Mouse (Mus musculus) CH12.LX (cell line): ENCODE data around the gene Lin9. TPM values are rescaled to one million over a fixed set of nuclear protein-coding genes. Genes with fewer than 3 reads are reported as not detected.

Experiments
- DNase-seq: peaks from one replicate; pipeline ENCODE4 v3.0.0-alpha.2; 2013; ENCODE audit errors: extremely low read depth
- H3K27ac ChIP-seq: 2 replicates; pipeline ENCODE4 v1.5.1; 2012; ENCODE audit warnings: low read depth, mild to moderate bottlenecking, control low read depth, moderate library complexity; ENCODE audit not compliant: insufficient read depth
- H3K27me3 ChIP-seq: replicated peaks from 2 replicates; pipeline ENCODE3; 2012; ENCODE audit warnings: inconsistent platforms
- H3K36me3 ChIP-seq, 2 experiments: replicated peaks in 1 of 2; 2 replicates each; pipeline versions ENCODE3 to v1.6.1; 2012; ENCODE audit warnings: inconsistent platforms in 1 of 2, low read length in 1 of 2, mild to moderate bottlenecking in 1 of 2, mixed read lengths in 1 of 2, moderate library complexity in 1 of 2; ENCODE audit not compliant: control insufficient read depth in 1 of 2, insufficient read depth in 1 of 2
- H3K4me1 ChIP-seq, 2 experiments: 2 replicates each; pipeline ENCODE4 v1.6.1; 2012; ENCODE audit warnings: inconsistent platforms in 1 of 2, moderate library complexity in 1 of 2; ENCODE audit not compliant: insufficient read depth in 2 of 2, control insufficient read depth in 1 of 2
- H3K4me2 ChIP-seq: 2 replicates; pipeline ENCODE4 v1.6.1; 2012; ENCODE audit warnings: low read depth, mild to moderate bottlenecking, control low read depth; ENCODE audit not compliant: poor library complexity, insufficient read depth, severe bottlenecking
- H3K4me3 ChIP-seq, 3 experiments: fragments of 150-350 bp in 1 of 3; sonication (generic) in 1 of 3; replicated peaks in 1 of 3; 2 replicates each; pipeline versions ENCODE3 to v1.5.1; 2011 to 2012; ENCODE audit warnings: low read depth in 2 of 3, low read length in 2 of 3, mild to moderate bottlenecking in 2 of 3, moderate library complexity in 2 of 3, control low read depth in 1 of 3, improper control_type of control experiment in 1 of 3, inconsistent platforms in 1 of 3, mixed read lengths in 1 of 3; ENCODE audit not compliant: poor library complexity in 1 of 3
- H3K79me2 ChIP-seq: replicated peaks from 2 replicates; pipeline ENCODE4 v1.6.1; 2012; ENCODE audit warnings: mild to moderate bottlenecking, moderate library complexity; ENCODE audit not compliant: control insufficient read depth, poor library complexity, insufficient read depth, severe bottlenecking; ENCODE audit errors: extremely low read depth
- H3K9ac ChIP-seq: 2 replicates; pipeline ENCODE4 v1.6.1; 2012; ENCODE audit warnings: low read depth, mild to moderate bottlenecking, control low read depth, moderate library complexity; ENCODE audit not compliant: insufficient read depth
- H3K9me3 ChIP-seq: replicated peaks from 2 replicates; pipeline ENCODE3; 2012; ENCODE audit warnings: low read length, inconsistent platforms, mixed read lengths
- CHD1 ChIP-seq: IDR thresholded peaks from 2 replicates; pipeline ENCODE4 v1.6.1; 2012; ENCODE audit warnings: low read depth, low read length, improper control_type of control experiment, inconsistent platforms
- CTCF ChIP-seq, 2 experiments: IDR thresholded peaks in 1 of 2; conservative IDR thresholded peaks in 1 of 2; 2 replicates each; pipeline ENCODE4 v1.5.1; 2011 to 2012; ENCODE audit warnings: low read depth in 2 of 2, low read length in 2 of 2, improper control_type of control experiment in 1 of 2, inconsistent platforms in 1 of 2, mild to moderate bottlenecking in 1 of 2, moderate library complexity in 1 of 2
- ELF1 ChIP-seq: IDR thresholded peaks from 2 replicates; pipeline ENCODE4 v1.6.1; 2014; ENCODE audit warnings: low read depth, mild to moderate bottlenecking, inconsistent platforms, low read length, improper control_type of control experiment
- EP300 ChIP-seq: IDR thresholded peaks from 2 replicates; pipeline ENCODE4 v1.6.1; 2011; ENCODE audit warnings: low read length, improper control_type of control experiment
- ETS1 ChIP-seq: conservative IDR thresholded peaks from 2 replicates; pipeline ENCODE4 v1.6.1; 2012; ENCODE audit warnings: low read depth, mild to moderate bottlenecking, inconsistent platforms, low read length, improper control_type of control experiment, moderate library complexity
- HCFC1 ChIP-seq: IDR thresholded peaks from 2 replicates; pipeline ENCODE4 v1.6.1; 2012; ENCODE audit warnings: low read depth, mild to moderate bottlenecking, inconsistent platforms, low read length, improper control_type of control experiment
- IRF4 ChIP-seq: IDR thresholded peaks from 2 replicates; pipeline ENCODE4 v1.6.1; 2014; ENCODE audit warnings: low read depth, mild to moderate bottlenecking, inconsistent platforms, low read length, improper control_type of control experiment
- JUN ChIP-seq: IDR thresholded peaks from 2 replicates; pipeline ENCODE4 v1.6.1; 2011; ENCODE audit warnings: low read depth, mild to moderate bottlenecking, low read length, improper control_type of control experiment, moderate library complexity; ENCODE audit not compliant: insufficient read depth
- NRF1 ChIP-seq: IDR thresholded peaks from 2 replicates; pipeline ENCODE4 v1.6.1; 2014; ENCODE audit warnings: low read depth, mild to moderate bottlenecking, inconsistent platforms, low read length, improper control_type of control experiment, moderate library complexity
- PAX5 ChIP-seq: IDR thresholded peaks from 2 replicates; pipeline ENCODE4 v1.6.1; 2012; ENCODE audit warnings: low read length, inconsistent platforms, mixed read lengths
- TBP ChIP-seq: conservative IDR thresholded peaks from 2 replicates; pipeline ENCODE4 v1.6.1; 2011; ENCODE audit warnings: low read depth, low read length, improper control_type of control experiment
- TCF12 ChIP-seq: IDR thresholded peaks from 2 replicates; pipeline ENCODE4 v1.6.1; 2014; ENCODE audit warnings: low read depth, mild to moderate bottlenecking, inconsistent platforms, low read length, improper control_type of control experiment
- UBTF ChIP-seq: IDR thresholded peaks from 2 replicates; pipeline ENCODE4 v1.6.1; 2012; ENCODE audit warnings: low read depth, mild to moderate bottlenecking, inconsistent platforms, low read length, improper control_type of control experiment, moderate library complexity
- USF1 ChIP-seq: IDR thresholded peaks from 2 replicates; pipeline ENCODE4 v1.6.1; 2014; ENCODE audit warnings: low read depth, mild to moderate bottlenecking, inconsistent platforms, low read length, improper control_type of control experiment
- USF2 ChIP-seq: conservative IDR thresholded peaks from 2 replicates; pipeline ENCODE4 v1.6.1; 2011; ENCODE audit warnings: low read depth, low read length, improper control_type of control experiment
- dilution Hi-C: fragments of 300-500 bp; cut with MboI; formaldehyde crosslinking; loops from 2 replicates; pipeline ENCODE4 v1.14.3; 2020; ENCODE audit warnings: low sequenced_read_pairs; ENCODE audit not compliant: extremely low pct_unique_long_range_greater_than_20kb, extremely low pct_ligation_motif_present
- in situ Hi-C: fragments of 300-500 bp; cut with MboI; formaldehyde crosslinking; loops from 3 replicates; pipeline ENCODE4 v1.14.3; 2019; ENCODE audit warnings: low sequenced_read_pairs, low pct_ligation_motif_present, low pct_unique_long_range_greater_than_20kb, mixed read lengths
- polyA plus RNA-seq: library from polyadenylated mRNA; unstranded; fragments of >175 nt; gene quantifications from 2 replicates; pipeline ENCODE4 v1.2.1, GENCODE M21; 2012; ENCODE audit warnings: low read depth; ENCODE audit not compliant: insufficient read length
- total RNA-seq, 2 experiments: library from RNA; depleted of rRNA; stranded (reverse); fragments of 300-350 nt in 1 of 2; fragments of >200 nt in 1 of 2; gene quantifications; 2 replicates each; pipeline ENCODE4 v1.2.3; 2012 to 2014

The Lin9 gene
- total and polyA plus RNA-seq, 3 experiments = 7.6 to 24.5 (median 13.5) TPM

GRCm38 (mm10) chr1:180718756-180719155 is 77.8 kb downstream of the Lin9 start:
- no peaks in the 10 kb centered on the region for H3K9me3 ChIP-seq
- DNase-seq = peak; percentile 46
- no peak overlapping the region for H3K9ac ChIP-seq
- no peaks in the 10 kb centered on the region for H3K27me3 ChIP-seq
- no peaks in the 10 kb centered on the region for H3K79me2 ChIP-seq
- in situ Hi-C loops (no loop called here), dilution Hi-C loops (no loop called here)
- peaks cover 0 to 11% of the 10 kb centered on the region in 2 experiments; a peak in 3 of 4 replicates for H3K4me1 ChIP-seq
- H3K27ac ChIP-seq = no peak overlapping the region
- H3K4me3 ChIP-seq = no peak overlapping the region
- no peak overlapping the region for H3K4me2 ChIP-seq
- no peaks in the 10 kb centered on the region for H3K36me3 ChIP-seq
- TF ChIP-seq JUN (no peak), USF1 (no peak), EP300 (peak; percentile 37; the same call in 1 of the 2 replicates), CHD1 (no peak)

- in situ Hi-C loops = no loop called here
- Histone ChIP-seq H3K4me2 (no peak overlapping the region), H3K27ac (no peak overlapping the region), H3K4me3 (no peak overlapping the region), H3K36me3 (no peaks in the 10 kb centered on the region), H3K9me3 (no peaks in the 10 kb centered on the region), H3K79me2 (no peaks in the 10 kb centered on the region), H3K9ac (no peak overlapping the region), H3K27me3 (no peaks in the 10 kb centered on the region), H3K4me1 (peaks cover 0 to 12% of the 10 kb centered on the region in 2 experiments; a peak in 3 of 4 replicates)
- TF ChIP-seq NRF1 (no peak), HCFC1 (no peak), UBTF (no peak), CTCF (conservative IDR thresholded peaks at IDR 0.05 in 1 of 2, IDR thresholded peaks at IDR 0.05 in 1 of 2; ENCODE audit: low read depth in 2 of 2, low read length in 2 of 2) (no peak), TBP (no peak), IRF4 (no peak), USF2 (no peak), ELF1 (no peak), EP300 (no peak), PAX5 (no peak), ETS1 (no peak), TCF12 (no peak)
- DNase-seq = no peak
- dilution Hi-C loops = no loop called here
Observed at GRCm38 (mm10) chr1:180719483-180719882, 78.5 kb downstream of the Lin9 start.
